Mouse (Mus musculus) forebrain, embryonic 11.5 days (tissue): Measurements from ENCODE around the gene Polr3a. TPM values are rescaled to one million over a fixed set of nuclear protein-coding genes. Genes with fewer than 3 reads are reported as not detected.
"Not testable (repeated sequence)": the region's sequence is repeated elsewhere in the genome, so short reads cannot be mapped to it uniquely, and the experiment has no call there.

ENCODE experiments used
- ATAC-seq: fragments of 200-750 bp; cut with Nextera tagmentation; replicated peaks from 2 replicates; pipeline ENCODE4 v1.8.0; 2017; ENCODE audit warnings: moderate TSS enrichment; ENCODE audit not compliant: low FRiP score
- DNase-seq: peaks from one replicate; pipeline ENCODE4 v3.0.0-alpha.2; 2017; ENCODE audit warnings: low spot score
- H3K27ac ChIP-seq: fragments of 300-500 bp; sonication (generic); 2 replicates; pipeline ENCODE4 v1.5.1; 2014; ENCODE audit warnings: low read depth, low read length
- H3K27me3 ChIP-seq: fragments of 300-500 bp; sonication (generic); 2 replicates; pipeline ENCODE4 v1.6.1; 2014; ENCODE audit warnings: mild to moderate bottlenecking, low read length, mixed read lengths; ENCODE audit not compliant: control insufficient read depth, insufficient read depth
- H3K36me3 ChIP-seq: fragments of 300-500 bp; sonication (generic); 2 replicates; pipeline ENCODE4 v1.6.1; 2014; ENCODE audit warnings: mild to moderate bottlenecking, low read length, moderate library complexity, mixed read lengths; ENCODE audit not compliant: control insufficient read depth, insufficient read depth
- H3K4me1 ChIP-seq: fragments of 300-500 bp; sonication (generic); replicated peaks from 2 replicates; pipeline ENCODE4 v1.6.1; 2014; ENCODE audit warnings: low read length, mixed read lengths; ENCODE audit not compliant: control insufficient read depth, insufficient read depth
- H3K4me2 ChIP-seq: fragments of 300-500 bp; sonication (generic); 2 replicates; pipeline ENCODE4 v1.6.1; 2014; ENCODE audit warnings: low read depth, mild to moderate bottlenecking, low read length, moderate library complexity, mixed read lengths; ENCODE audit not compliant: severe bottlenecking
- H3K4me3 ChIP-seq: fragments of 300-500 bp; sonication (generic); 2 replicates; pipeline ENCODE4 v1.5.1; 2014; ENCODE audit warnings: low read depth, low read length
- H3K9ac ChIP-seq: fragments of 300-500 bp; sonication (generic); 2 replicates; pipeline ENCODE4 v1.6.1; 2014; ENCODE audit warnings: low read length
- H3K9me3 ChIP-seq: fragments of 300-500 bp; sonication (generic); 2 replicates; pipeline ENCODE4 v1.6.1; 2016; ENCODE audit warnings: low read length, mixed read lengths; ENCODE audit not compliant: control insufficient read depth
- WGBS: fragments of 180-500 bp; shearing (Covaris S2); extraction: QIAGEN DNeasy Blood & Tissue Kit; methylation state at CpG from one replicate; pipeline ENCODE4 v1.1.7; 2014; 5-methylcytosine and 5-hydroxymethylcytosine counted together
- polyA plus RNA-seq: library from polyadenylated mRNA; unstranded; fragments of >200 nt; fragmentation: Nextera tagmentation; extraction: Ambion mirVana; gene quantifications from 2 replicates; pipeline ENCODE4 v1.2.1, GENCODE M21; 2014

The Polr3a gene
- polyA plus RNA-seq, 1 experiment from 2014 or later, result 20.1 TPM

DNA sequence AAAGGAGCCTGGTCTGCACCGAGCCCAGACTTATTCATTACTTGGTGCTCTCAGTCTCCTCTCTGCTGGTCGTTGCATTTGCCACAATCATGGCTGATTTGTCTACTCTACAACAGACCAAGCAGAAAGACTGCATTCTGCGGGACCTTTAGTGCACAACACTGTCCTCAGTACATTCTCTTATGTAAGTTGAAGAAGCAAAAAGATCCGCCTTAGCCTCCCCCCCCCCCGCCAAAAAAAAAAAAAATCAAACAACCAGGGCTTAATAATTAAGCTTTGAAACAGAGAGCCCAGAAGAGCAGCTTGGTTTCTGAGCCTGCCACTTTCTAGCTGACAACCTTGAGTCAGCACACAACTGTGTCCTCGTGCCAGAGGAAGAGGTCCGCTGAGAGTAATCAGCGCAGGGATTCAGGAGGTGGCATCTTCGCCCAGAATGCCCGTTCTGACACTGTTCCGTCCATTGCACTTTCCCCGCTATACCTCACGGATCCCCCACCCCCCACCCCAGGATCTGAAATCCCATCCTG lies 554 bp downstream of the Polr3a start:
- 6% methylated on average over 13 of the region's 13 CpGs for WGBS
- Histone ChIP-seq H3K36me3 (no peaks in the 10 kb centered on the region), H3K27me3 (no peaks in the 10 kb centered on the region), H3K9ac (peak overlapping the region; percentile 83), H3K4me3 (peak overlapping the region; percentile 88), H3K9me3 (no peaks in the 10 kb centered on the region), H3K4me1 (no peaks in the 10 kb centered on the region; the same call in 1 of the 2 replicates), H3K4me2 (peak overlapping the region; percentile 69), H3K27ac (no peak overlapping the region)
- ATAC-seq (no peak), DNase-seq (no peak)

DNA sequence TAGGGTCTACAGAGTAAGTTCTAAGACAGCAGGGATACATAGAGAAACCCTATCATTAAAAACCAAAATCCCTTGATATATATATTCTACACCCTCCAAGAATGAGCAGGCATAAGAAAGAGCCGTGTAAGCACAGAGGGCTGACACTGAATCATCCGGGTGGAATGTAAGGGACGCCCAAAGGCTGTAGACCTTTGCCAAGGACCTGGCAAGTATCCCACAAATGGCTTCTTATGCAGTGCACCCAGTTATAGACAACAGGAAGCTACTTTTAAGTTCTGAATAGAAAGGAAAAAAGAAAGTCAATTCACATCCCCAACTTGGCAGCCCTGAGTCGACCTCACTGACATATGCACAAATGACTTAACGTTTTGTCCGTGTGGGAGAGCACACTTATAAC lies 18.1 kb downstream of the Polr3a start:
- no peaks in the 10 kb centered on the region for H3K9me3 ChIP-seq
- H3K4me2 ChIP-seq, result no peak overlapping the region
- no peak overlapping the region for H3K9ac ChIP-seq
- no peak overlapping the region for H3K27ac ChIP-seq
- no peaks in the 10 kb centered on the region for H3K27me3 ChIP-seq
- H3K4me3 ChIP-seq, result no peak overlapping the region
- peaks cover 12% of the 10 kb centered on the region; the same call in 1 of the 2 replicates for H3K36me3 ChIP-seq
- WGBS, result 93% methylated on average over 6 of the region's 6 CpGs
- no peaks in the 10 kb centered on the region for H3K4me1 ChIP-seq
- no peak for ATAC-seq
- DNase-seq, result no peak

DNA sequence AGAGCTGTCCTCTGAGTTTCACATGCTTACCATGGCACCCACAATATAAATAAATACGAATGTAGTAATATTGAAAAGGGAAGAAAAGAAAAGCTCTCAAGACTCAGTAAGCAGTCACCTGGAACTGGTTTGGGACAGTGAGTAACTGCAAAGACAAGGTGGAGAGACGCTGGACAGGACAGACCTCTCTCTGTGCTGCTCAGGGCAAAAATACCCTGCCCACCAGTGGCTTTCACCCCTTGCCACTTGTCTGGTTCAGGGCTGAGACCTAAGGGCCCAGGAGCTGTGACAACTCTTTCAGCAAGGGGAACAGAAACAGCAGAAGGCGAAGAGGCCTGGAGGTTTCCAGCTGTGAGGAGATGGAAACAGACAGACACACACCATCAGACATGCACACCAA lies 28.7 kb downstream of the Polr3a start:
- Histone ChIP-seq H3K27me3 (no peaks in the 10 kb centered on the region), H3K36me3 (no peaks in the 10 kb centered on the region; the same call in 1 of the 2 replicates), H3K27ac (no peak overlapping the region), H3K4me2 (no peak overlapping the region), H3K4me1 (no peaks in the 10 kb centered on the region), H3K9me3 (no peaks in the 10 kb centered on the region), H3K9ac (no peak overlapping the region), H3K4me3 (no peak overlapping the region)
- ATAC-seq (no peak), DNase-seq (no peak)
- WGBS, result 86% methylated on average over 3 of the region's 3 CpGs

DNA sequence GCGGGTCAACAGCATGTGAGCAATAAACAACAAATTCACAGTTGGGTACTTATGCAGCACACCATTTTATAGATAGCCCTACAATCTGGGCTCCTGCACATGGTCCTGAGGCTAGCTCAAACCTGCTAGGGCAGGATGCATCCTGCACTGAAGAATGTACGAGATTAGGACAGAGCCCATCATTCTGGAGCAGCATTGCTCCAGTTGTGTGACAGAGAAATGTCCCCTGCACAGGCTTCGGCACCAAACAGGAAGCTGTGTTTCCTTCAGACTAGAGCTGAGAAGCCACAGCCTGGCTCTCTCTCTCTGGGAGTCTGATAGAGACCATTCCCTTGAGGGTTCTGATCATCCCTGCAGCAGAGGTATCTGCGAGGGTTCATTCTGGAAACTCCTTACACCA lies 43.3 kb downstream of the Polr3a start:
- WGBS, result 92% methylated on average over 4 of the region's 4 CpGs
- H3K9me3 ChIP-seq, H3K27me3 ChIP-seq, H3K4me2 ChIP-seq, DNase-seq, ATAC-seq, H3K36me3 ChIP-seq, H3K9ac ChIP-seq, H3K4me1 ChIP-seq, H3K4me3 ChIP-seq, H3K27ac ChIP-seq: not testable (repeated sequence)

Other genes with a start within 250 kb of the Polr3a start
- 26.0 and 29.4 TPM in 2 replicates for gene Dlg5, start 241.1 kb downstream of the Polr3a start, polyA plus RNA-seq
- gene E330034G19Rik, start 193.8 kb downstream of the Polr3a start, polyA plus RNA-seq, result not detected in 2 replicates
- gene Rps24, start 67 bp upstream of the Polr3a start, polyA plus RNA-seq, result 939 and 1,035 TPM in 2 replicates